Mouse (Mus musculus): Measurements from ENCODE around the gene Oser1. TPM values are rescaled to one million over a fixed set of nuclear protein-coding genes. Genes with fewer than 3 reads are reported as not detected.
A peak's percentile ranks its signal among the peaks of the same experiment; 100 is the strongest.

Gene Oser1
- polyA plus RNA-seq, 1 experiment from 2014 or later: 50.4 TPM

DNA sequence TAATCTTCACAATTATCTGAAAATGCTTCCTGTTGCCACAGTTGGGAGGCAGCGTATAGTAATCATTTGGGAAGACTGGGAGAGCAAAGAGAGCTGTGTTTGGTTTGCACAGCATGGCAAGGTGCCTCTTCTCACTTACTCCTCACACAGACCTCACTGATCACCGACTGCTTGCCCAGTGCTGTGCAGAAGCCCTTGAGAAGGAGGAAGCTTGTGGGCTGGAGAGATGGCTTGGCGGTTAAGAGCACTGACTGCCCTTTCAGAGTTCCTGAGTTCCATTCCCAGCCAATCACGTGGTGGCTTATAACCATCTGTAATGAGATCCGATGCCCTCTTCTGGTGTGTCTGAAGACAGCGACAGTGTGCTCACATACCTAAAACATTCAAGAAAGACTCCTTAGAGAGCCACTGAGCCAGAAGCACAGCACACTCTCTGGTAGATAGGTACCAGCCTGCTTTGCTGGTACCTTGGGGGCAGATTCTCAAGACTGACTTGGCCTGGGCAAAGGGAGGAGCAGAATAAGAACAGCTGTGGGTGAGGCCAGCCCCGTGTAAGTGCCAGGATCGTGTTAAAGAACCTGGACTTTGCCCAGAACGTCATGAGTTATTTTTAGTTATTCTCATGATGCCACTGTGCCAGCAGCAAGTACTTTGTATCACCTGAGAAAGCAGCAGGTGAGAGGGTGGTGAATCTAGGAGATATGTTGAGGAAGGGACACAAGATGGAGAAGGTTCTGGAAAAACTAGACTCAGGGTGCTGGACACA lies 1.4 kb downstream of the Oser1 start:
- H3K4me3 ChIP-seq (ENCODE audit: low read depth, low read length): no peak overlapping the region
- DNase-seq (no peak), ATAC-seq (no peak)
- H3K27ac ChIP-seq (ENCODE audit: low read depth): no peak overlapping the region
- H3K4me1 ChIP-seq (ENCODE audit: insufficient read depth): peaks cover 14% of the 10 kb centered on the region
- H3K4me2 ChIP-seq (ENCODE audit: low read depth, low read length): no peak overlapping the region
- H3K9ac ChIP-seq (replicated peaks): 0 out of 2 replicates have a peak overlapping the region, but pooled peaks have one; percentile 7
- 49% methylated on average over 9 of the region's 9 CpGs for WGBS (ENCODE audit: insufficient replicate concordance)
- H3K9me3 ChIP-seq (ENCODE audit: low read length): no peaks in the 10 kb centered on the region
- no peaks in the 10 kb centered on the region for H3K27me3 ChIP-seq (ENCODE audit: insufficient read depth, low read length)
- TF ChIP-seq CTCF (IDR thresholded peaks at IDR 0.05; ENCODE audit: low read depth) (no peak), EP300 (IDR thresholded peaks at IDR 0.05; ENCODE audit: low read depth) (no peak)
- no peaks in the 10 kb centered on the region for H3K36me3 ChIP-seq (replicated peaks; ENCODE audit: insufficient read depth, low read length)

GRCm38 (mm10) chr2:163420366-163420886 lies 4.1 kb downstream of the Oser1 start:
- 17% methylated on average over 10 of the region's 10 CpGs for WGBS (ENCODE audit: insufficient replicate concordance)
- H3K27me3 ChIP-seq (ENCODE audit: insufficient read depth, low read length): no peaks in the 10 kb centered on the region
- peak overlapping the region; percentile 84 for H3K4me3 ChIP-seq (ENCODE audit: low read depth, low read length)

DNA sequence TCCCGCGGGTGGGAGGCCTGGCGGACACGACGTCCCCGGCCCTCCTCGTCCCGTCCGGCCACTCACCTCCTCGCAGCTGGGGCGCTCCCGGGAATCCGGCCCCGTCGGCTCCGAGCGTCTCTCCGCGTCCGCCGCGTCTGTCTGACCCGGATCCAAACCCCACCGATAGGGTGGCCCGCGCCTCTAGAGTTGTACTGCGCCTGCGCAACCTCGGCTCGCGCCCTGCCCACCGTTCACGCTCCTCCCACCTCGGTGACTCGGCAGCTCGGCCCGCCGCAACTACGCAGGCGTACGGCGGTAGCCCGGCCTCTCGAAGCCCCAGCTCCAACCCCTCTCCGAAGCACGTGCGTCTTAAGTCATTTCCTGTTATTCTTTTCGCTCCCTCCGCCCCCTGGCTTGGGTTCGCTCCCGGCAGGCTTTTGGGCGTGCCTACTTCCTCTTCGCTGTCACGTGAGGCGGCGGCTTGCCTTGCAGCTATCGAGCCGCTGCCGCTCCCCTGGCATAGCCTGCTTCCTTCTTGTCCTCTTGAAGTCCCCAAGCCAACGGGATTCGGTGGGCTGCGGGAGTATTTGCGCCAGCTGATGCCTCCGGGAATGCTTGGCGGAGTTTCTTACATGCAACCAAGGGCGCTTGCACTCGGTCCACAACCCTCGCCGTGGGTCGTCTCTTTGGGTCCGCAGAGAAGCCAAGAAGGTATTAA lies 5.0 kb downstream of the Oser1 start:
- DNase-seq (peak; percentile 99), ATAC-seq (peak; percentile 97)
- H3K9me3 ChIP-seq (ENCODE audit: low read length): no peaks in the 10 kb centered on the region
- H3K36me3 ChIP-seq (replicated peaks; ENCODE audit: insufficient read depth, low read length): peaks cover 5% of the 10 kb centered on the region; the same call in 1 of the 2 replicates
- H3K27ac ChIP-seq (ENCODE audit: low read depth): peak overlapping the region; percentile 97
- no peaks in the 10 kb centered on the region for H3K27me3 ChIP-seq (ENCODE audit: insufficient read depth, low read length)
- TF ChIP-seq EP300 (IDR thresholded peaks at IDR 0.05; ENCODE audit: low read depth) (peak; percentile 36; the same call in 1 of the 2 replicates), CTCF (IDR thresholded peaks at IDR 0.05; ENCODE audit: low read depth) (peak; percentile 39)
- peak overlapping the region; percentile 90 for H3K9ac ChIP-seq (replicated peaks)
- under 1% methylated on average over 65 of the region's 71 CpGs for whole genome bisulfite sequencing (ENCODE audit: insufficient replicate concordance)
- peak overlapping the region; percentile 86 for H3K4me2 ChIP-seq (ENCODE audit: low read depth, low read length)
- peak overlapping the region; percentile 84 for H3K4me3 ChIP-seq (ENCODE audit: low read depth, low read length)
- peaks cover 29% of the 10 kb centered on the region for H3K4me1 ChIP-seq (ENCODE audit: insufficient read depth)

More at GRCm38 (mm10) chr2:163420366-163420886, 4.1 kb downstream of the Oser1 start:
- Histone ChIP-seq H3K36me3 (replicated peaks; ENCODE audit: insufficient read depth, low read length) (no peaks in the 10 kb centered on the region), H3K4me1 (ENCODE audit: insufficient read depth) (peaks cover 29% of the 10 kb centered on the region), H3K4me2 (ENCODE audit: low read depth, low read length) (peak overlapping the region; percentile 86), H3K9me3 (ENCODE audit: low read length) (no peaks in the 10 kb centered on the region), H3K9ac (replicated peaks) (peak overlapping the region; percentile 78), H3K27ac (ENCODE audit: low read depth) (peak overlapping the region; percentile 87)
- DNase-seq (no peak), ATAC-seq (no peak)
- TF ChIP-seq EP300 (IDR thresholded peaks at IDR 0.05; ENCODE audit: low read depth) (no peak), CTCF (IDR thresholded peaks at IDR 0.05; ENCODE audit: low read depth) (no peak)

DNA sequence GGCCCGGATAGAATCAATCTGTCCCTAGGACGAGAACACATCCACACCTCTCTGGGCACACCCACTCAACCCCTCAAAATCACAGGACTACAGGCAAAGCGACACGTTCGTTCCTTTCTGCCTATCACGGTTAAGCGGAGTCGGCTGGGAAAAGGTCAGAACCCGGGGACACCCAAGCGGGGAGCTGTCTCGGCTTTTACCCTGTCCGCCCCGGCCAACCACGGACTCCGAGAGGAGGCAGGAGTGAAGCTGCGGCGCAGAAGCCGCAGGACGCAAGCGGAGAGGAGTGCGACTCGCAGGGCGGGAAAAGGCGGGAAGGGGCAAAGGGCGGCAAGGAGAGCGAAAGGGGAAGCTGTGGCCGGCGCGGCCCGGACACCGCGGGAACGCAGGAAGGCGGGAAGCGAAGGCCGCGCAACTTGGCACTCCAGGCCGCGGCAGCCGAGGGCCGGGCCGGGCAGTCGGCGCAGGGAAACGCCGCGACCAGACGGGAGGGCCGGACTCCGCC lies 5.6 kb downstream of the Oser1 start:
- DNase-seq (peak; percentile 77), ATAC-seq (peak; percentile 37)
- no peaks in the 10 kb centered on the region for H3K27me3 ChIP-seq (ENCODE audit: insufficient read depth, low read length)
- H3K27ac ChIP-seq (ENCODE audit: low read depth): peak overlapping the region; percentile 97
- H3K4me2 ChIP-seq (ENCODE audit: low read depth, low read length): peak overlapping the region; percentile 71
- peaks cover 29% of the 10 kb centered on the region for H3K4me1 ChIP-seq (ENCODE audit: insufficient read depth)
- H3K4me3 ChIP-seq (ENCODE audit: low read depth, low read length): peak overlapping the region; percentile 84
- WGBS (ENCODE audit: insufficient replicate concordance): under 1% methylated on average over 41 of the region's 50 CpGs
- H3K36me3 ChIP-seq (replicated peaks; ENCODE audit: insufficient read depth, low read length): peaks cover 10% of the 10 kb centered on the region; the same call in 1 of the 2 replicates
- no peak for TF ChIP-seq EP300 (IDR thresholded peaks at IDR 0.05; ENCODE audit: low read depth)
- TF ChIP-seq CTCF (IDR thresholded peaks at IDR 0.05; ENCODE audit: low read depth): no peak
- H3K9me3 ChIP-seq (ENCODE audit: low read length): no peaks in the 10 kb centered on the region
- peak overlapping the region; percentile 90 for H3K9ac ChIP-seq (replicated peaks)

DNA sequence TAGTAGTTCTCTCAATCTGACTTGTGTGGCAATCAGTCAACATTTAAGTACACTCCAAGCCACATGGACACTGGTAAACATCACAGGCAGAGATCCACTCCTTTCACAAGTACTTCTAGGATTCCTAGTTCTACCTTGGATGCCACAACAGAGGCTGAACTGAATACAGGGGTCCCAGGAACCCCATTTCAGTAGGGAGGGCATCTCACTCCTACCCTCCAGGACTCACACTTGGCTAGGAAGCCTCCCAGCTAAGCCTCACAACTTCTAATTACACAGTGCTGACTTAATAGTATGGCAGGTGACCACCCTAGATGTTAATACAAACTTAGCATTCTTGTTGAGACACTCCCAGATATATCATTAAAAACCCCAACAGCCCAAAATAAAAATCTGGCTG lies 6.7 kb downstream of the Oser1 start:
- ATAC-seq: no peak
- H3K9me3 ChIP-seq (ENCODE audit: low read length): no peaks in the 10 kb centered on the region
- no peak for DNase-seq
- H3K36me3 ChIP-seq (replicated peaks; ENCODE audit: insufficient read depth, low read length): peaks cover 17% of the 10 kb centered on the region
- no peaks in the 10 kb centered on the region for H3K27me3 ChIP-seq (ENCODE audit: insufficient read depth, low read length)
- TF ChIP-seq CTCF (IDR thresholded peaks at IDR 0.05; ENCODE audit: low read depth): no peak
- TF ChIP-seq EP300 (IDR thresholded peaks at IDR 0.05; ENCODE audit: low read depth): no peak
- H3K27ac ChIP-seq (ENCODE audit: low read depth): peak overlapping the region; percentile 97
- H3K4me3 ChIP-seq (ENCODE audit: low read depth, low read length): peak overlapping the region; percentile 84
- peaks cover 26% of the 10 kb centered on the region for H3K4me1 ChIP-seq (ENCODE audit: insufficient read depth)
- peak overlapping the region; percentile 71 for H3K4me2 ChIP-seq (ENCODE audit: low read depth, low read length)
- H3K9ac ChIP-seq (replicated peaks): peak overlapping the region; percentile 90

DNA sequence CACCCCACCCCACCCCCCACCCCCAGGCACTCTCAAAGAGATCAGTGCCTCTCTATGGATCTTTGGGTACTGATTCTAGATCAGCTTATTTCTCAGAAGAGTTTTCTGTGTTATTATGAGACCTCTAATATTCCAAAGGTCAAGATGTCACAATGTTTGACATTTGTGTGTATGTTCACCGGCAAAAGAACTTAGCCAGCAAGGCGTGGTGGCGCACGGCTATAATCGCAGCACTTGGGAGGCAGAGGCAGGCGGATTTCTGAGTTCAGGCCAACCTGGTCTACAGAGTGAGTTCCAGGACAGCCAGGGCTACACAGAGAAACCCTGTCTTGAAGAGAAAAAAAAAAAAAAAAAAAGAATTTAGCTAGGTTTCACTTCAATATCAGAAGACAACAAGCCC lies 7.5 kb downstream of the Oser1 start:
- 62% methylated on average over 6 of the region's 6 CpGs for WGBS (ENCODE audit: insufficient replicate concordance)
- peak overlapping the region; percentile 84; the same call in 1 of the 2 replicates for H3K4me3 ChIP-seq (ENCODE audit: low read depth, low read length)
- DNase-seq (no peak), ATAC-seq (no peak)
- H3K27ac ChIP-seq (ENCODE audit: low read depth): peak overlapping the region; percentile 97
- H3K36me3 ChIP-seq (replicated peaks; ENCODE audit: insufficient read depth, low read length): peaks cover 22% of the 10 kb centered on the region
- peaks cover 29% of the 10 kb centered on the region for H3K4me1 ChIP-seq (ENCODE audit: insufficient read depth)
- peak overlapping the region; percentile 71 for H3K4me2 ChIP-seq (ENCODE audit: low read depth, low read length)
- H3K27me3 ChIP-seq (ENCODE audit: insufficient read depth, low read length): no peaks in the 10 kb centered on the region
- TF ChIP-seq EP300 (IDR thresholded peaks at IDR 0.05; ENCODE audit: low read depth) (no peak), CTCF (IDR thresholded peaks at IDR 0.05; ENCODE audit: low read depth) (no peak)
- no peak overlapping the region for H3K9ac ChIP-seq (replicated peaks)
- no peaks in the 10 kb centered on the region for H3K9me3 ChIP-seq (ENCODE audit: low read length)
